Mouse (Mus musculus) monocyte, adult 2 months (primary cell): ENCODE measurements around the gene 4930578G10Rik.
"Not testable (repeated sequence)": the region's sequence is repeated elsewhere in the genome, so short reads cannot be mapped to it uniquely, and the experiment has no call there.

Experiments used
- DNase-seq, 2 experiments: peaks; one replicate each; pipeline ENCODE4 v3.0.0; 2022; ENCODE audit warnings: low spot score in 2 of 2, low read depth in 1 of 2

The 4930578G10Rik gene

GRCm38 (mm10) chr4:42735245-42735644 lies at the start of gene 4930578G10Rik:
TSS of gene 4930578G10Rik (plus strand) at chr4:42735545.
- not testable (repeated sequence) for DNase-seq

GRCm38 (mm10) chr4:42756477-42756876 lies 21.1 kb downstream of the 4930578G10Rik start, which contains the start of gene Ccl19:
TSS of gene Ccl19 (minus strand) at chr4:42756577.
- not testable (repeated sequence) for DNase-seq

- DNase-seq = not testable (repeated sequence)
Measured at GRCm38 (mm10) chr4:42773893-42774292, 38.5 kb downstream of the 4930578G10Rik start, which contains the start of gene Ccl21a. TSS of gene Ccl21a (minus strand) at chr4:42773993.

GRCm38 (mm10) chr4:42853788-42854187 lies 118.4 kb downstream of the 4930578G10Rik start, which contains the start of gene Fam205a1:
TSS of gene Fam205a1 (minus strand) at chr4:42853888.
- not testable (repeated sequence) for DNase-seq

GRCm38 (mm10) chr4:42856671-42857070 lies 121.3 kb downstream of the 4930578G10Rik start, which contains the start of gene Gm12394:
TSS of gene Gm12394 (minus strand) at chr4:42856771.
- DNase-seq = not testable (repeated sequence)

- DNase-seq = not testable (repeated sequence)
Measured at GRCm38 (mm10) chr4:42860483-42860882, 125.1 kb downstream of the 4930578G10Rik start.

GRCm38 (mm10) chr4:42863487-42863886 lies 128.1 kb downstream of the 4930578G10Rik start:
- not testable (repeated sequence) for DNase-seq

- no peak for DNase-seq
Measured at GRCm38 (mm10) chr4:42867390-42867789, 132.0 kb downstream of the 4930578G10Rik start.

GRCm38 (mm10) chr4:42868193-42868592 lies 132.8 kb downstream of the 4930578G10Rik start:
- no peak for DNase-seq

GRCm38 (mm10) chr4:42870748-42871147 lies 135.4 kb downstream of the 4930578G10Rik start:
- DNase-seq = no peak

- DNase-seq = no peak
Measured at GRCm38 (mm10) chr4:42872151-42872550, 136.8 kb downstream of the 4930578G10Rik start.

- no peak for DNase-seq
Measured at GRCm38 (mm10) chr4:42872746-42873435, 137.5 kb downstream of the 4930578G10Rik start.

GRCm38 (mm10) chr4:42874134-42874533 lies 138.8 kb downstream of the 4930578G10Rik start, which contains the start of gene Fam205c:
TSS of gene Fam205c (minus strand) at chr4:42874234.
- DNase-seq = no peak

GRCm38 (mm10) chr4:42876586-42877291 lies 141.4 kb downstream of the 4930578G10Rik start:
- DNase-seq = no peak

- DNase-seq = no peak
Measured at GRCm38 (mm10) chr4:42877657-42878056, 142.3 kb downstream of the 4930578G10Rik start.

- DNase-seq = no peak
Measured at GRCm38 (mm10) chr4:42879829-42880676, 144.7 kb downstream of the 4930578G10Rik start.

GRCm38 (mm10) chr4:42880677-42880948 lies 145.3 kb downstream of the 4930578G10Rik start:
- no peak for DNase-seq

- no peak for DNase-seq
Measured at GRCm38 (mm10) chr4:42886926-42887325, 151.6 kb downstream of the 4930578G10Rik start.

- DNase-seq = no peak
Measured at GRCm38 (mm10) chr4:42888806-42889205, 153.5 kb downstream of the 4930578G10Rik start.

- no peak for DNase-seq
Measured at GRCm38 (mm10) chr4:42891176-42891575, 155.8 kb downstream of the 4930578G10Rik start.

GRCm38 (mm10) chr4:42895118-42895517 lies 159.8 kb downstream of the 4930578G10Rik start:
- no peak for DNase-seq
